Mouse (Mus musculus) adipocyte (in vitro differentiated cells): Measurements from ENCODE around the gene Tsen34.

Experiments used
- DNase-seq: peaks from one replicate; pipeline ENCODE4 v3.0.0-alpha.2; 2016; ENCODE audit warnings: low spot score

The Tsen34 gene

DNA sequence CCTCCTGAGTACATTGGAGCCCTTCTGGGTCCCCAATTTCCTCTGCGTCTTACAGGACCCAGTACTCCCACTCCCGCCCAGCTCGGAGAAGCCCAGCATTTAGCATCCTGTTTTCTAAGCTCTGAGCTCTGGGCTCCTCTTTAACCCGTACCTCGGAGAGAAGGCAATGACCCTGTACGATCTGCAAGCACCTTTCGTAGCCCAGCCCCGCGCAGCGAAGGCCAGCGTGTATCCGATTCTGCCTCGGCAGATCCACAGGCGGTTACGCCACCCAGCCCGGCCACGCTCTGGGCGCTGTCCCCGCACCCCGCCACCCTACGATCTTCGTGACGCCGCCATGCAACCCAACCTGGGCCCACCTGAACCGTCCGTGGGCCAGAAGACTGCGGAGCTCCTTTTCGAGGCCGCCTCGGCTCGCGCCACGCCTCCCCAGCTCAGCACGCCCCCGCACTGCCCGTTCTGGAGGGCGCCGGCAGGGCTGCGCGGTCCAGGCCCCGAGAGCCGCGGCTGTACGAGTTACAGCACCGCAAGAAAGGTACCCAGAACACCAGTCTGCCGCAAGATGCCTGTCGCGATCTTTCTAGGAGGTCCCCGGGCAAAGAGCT, at the start of gene Tsen34:
Gene Tsen34 (plus strand): TSS at position 482 of the 605 bp plus-strand sequence.
- DNase-seq, result no peak

DNA sequence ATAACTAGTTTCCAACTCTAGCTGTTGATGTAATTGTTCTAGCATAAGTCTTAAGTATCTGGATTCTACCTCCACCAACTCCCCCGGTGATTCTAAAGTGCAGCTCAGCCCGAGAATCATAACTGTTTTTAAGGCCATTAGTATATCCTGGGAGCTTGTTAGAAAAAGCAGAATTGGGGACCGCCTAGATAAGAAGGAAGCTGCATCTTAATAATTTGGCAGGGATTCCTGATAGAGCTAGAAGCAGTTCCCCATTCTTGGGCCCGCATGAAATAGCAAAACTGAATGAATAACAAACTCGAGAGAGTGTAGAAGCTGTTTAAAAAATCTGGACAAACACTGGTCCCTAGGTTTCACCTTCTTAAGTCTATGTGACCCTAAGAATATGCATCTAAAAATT, 49.3 kb upstream of the Tsen34 start:
- no peak for DNase-seq

DNA sequence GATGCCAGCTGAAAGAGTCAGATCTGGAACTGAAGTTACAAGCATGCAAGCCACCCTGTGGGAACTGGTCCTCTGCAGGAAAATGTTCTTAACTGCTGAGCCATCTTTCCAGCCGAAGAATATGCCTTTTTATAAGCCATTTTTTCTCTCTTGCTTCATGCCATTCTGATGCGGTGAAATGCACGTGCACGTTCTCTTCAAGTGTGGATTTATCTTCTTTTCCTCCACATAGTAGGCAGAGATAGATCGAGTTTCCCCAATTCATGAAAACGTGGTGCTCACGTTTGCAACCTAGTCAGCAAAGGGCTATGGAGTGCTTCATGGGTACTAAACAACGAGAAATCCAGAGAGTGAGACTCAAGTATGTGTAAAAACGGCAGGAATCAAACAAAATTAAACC, 48.8 kb upstream of the Tsen34 start:
- DNase-seq, result no peak

DNA sequence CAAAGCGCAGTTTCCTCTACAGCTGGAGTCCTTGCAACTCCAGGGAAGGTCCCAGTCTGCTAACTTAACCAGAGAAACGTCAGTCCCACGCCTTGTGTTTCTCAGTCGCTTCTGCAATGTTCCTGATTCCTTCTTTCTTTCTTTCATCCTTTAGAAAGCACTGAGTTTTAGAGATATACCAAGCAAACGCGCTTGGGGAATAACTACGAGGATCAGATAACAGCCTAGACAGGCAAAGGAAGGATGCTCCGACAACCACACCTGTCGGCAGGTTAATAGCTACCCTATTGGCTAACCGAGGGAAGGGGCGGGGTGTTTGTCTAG, 48.4 kb upstream of the Tsen34 start:
- no peak for DNase-seq

DNA sequence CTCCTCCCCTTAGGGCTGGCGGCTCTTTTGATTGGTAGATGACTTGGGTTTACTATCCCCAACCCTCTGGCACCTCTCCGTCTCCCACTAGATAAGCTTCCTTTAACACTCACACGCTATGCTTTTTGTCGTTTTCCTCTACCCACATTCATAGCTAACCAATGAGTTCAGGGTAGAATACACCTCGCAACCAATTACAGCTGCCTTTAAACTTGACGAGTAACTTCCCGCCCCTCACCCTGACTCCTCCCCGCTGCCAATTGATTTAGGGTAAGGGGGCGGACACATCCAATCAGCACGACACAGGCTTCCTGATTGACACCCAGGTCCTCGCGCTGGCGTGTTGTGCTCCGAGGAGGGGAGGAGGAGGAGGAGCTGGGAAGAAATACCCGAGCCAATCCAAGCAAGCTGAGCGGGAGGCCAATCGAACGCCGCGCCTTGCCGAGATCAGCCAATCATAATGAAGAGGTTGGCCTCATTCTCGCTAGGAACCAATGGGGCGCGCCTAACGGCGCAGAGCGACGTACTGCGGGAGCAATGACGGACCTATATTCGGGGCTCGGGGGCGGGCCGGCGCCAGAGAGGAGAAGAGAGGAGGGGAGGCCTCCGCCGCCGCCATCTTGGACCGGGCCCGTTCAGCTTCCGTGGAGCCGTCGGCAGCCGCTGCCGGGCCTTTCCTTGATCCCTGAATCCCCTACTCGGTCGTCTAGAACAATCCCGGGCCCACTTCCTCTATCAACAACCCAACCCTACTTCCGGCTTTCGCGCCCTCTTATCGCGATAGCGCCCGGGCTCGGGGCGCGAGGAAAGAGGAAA, 47.8 kb upstream of the Tsen34 start, which contains the start of gene Cnot3:
Gene Cnot3 (plus strand): TSS at position 597 of the 816 bp plus-strand sequence.
- peak; percentile 98 for DNase-seq

DNA sequence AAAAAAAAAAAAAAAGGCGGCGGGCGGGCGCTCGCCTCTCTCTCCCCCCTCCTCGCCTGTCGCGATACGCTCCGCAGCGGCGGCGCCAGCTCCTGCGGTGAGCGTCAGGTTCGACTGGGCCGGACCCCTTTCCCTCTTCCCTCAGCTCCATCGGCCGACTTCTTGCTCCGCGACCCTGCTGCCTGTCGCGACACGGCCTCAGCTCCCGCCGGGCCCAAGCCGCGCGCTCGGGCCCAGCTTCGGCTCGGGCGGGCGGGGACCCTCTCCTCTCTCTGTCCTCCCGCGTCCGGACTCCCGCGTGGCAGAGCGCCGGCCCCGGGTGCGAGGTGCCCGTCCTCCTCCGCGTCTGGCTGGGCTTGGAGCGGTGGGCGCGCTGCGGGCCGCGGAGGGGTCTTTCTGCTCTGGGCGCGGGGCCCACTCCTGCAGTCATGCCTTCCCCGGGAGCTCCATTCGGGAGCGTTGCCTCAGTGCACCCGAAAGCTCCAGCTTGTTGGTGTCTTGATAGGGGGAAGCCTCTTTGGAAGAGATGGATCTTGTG, 47.1 kb upstream of the Tsen34 start:
- DNase-seq, result no peak

DNA sequence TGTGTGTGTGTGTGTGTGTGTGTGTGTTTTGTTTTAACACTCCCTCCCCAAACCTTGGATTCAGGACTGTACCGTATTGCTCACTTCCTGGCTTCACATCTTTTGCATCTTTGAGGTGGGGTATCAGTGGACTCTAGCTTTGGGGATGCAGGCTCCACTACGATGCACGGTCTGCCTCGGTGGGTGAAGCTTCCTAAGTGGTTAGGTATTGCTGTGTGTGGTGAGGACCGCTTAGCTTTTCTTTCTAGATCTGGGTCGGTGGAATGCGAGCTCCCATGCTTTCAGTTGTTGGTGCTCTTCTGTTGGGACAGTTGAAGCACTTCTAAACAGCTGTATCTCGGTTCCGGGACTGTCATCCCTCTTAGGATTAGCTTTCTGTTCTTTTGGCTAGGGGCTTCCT, 46.5 kb upstream of the Tsen34 start:
- no peak for DNase-seq

DNA sequence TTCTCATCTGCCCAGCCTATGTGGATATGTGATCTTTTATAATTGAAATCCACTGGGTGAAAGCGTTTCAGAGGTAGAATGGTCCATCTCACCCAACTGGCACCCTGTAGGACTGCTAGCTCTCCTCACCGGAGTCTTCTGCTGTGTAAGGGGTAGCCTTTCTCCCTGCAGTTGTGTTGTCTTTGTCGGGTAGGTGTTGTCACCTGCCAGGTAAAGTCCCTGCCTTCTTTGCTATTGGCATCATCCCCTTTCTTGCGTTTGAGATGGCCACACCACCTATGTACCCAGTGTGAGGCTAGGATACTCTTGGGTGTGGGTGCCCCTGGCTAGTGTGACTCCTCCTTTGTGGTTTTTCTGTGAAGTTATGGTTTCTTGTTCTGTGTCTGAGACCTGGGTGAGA, 46.0 kb upstream of the Tsen34 start:
- no peak for DNase-seq

DNA sequence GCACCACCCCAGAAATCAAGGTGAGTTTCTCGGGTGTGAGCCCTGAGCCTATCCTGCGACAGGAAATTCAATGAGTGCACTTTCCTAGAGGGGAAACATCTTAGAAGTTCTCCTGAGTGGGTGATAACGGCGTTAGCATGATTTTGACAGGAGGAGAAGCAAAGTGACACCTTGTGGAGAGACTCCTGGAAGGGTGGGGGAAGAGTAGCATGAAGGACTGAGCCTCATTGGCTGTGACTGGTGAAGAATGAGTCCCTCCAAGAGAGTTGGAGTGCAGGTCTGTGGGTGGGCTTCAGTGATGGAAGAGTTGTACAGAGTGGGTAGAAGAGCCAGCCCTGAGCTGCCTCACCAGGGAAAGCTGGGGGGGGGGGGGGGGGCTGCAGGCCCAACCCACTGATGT, 35.7 kb upstream of the Tsen34 start:
- DNase-seq, result no peak

DNA sequence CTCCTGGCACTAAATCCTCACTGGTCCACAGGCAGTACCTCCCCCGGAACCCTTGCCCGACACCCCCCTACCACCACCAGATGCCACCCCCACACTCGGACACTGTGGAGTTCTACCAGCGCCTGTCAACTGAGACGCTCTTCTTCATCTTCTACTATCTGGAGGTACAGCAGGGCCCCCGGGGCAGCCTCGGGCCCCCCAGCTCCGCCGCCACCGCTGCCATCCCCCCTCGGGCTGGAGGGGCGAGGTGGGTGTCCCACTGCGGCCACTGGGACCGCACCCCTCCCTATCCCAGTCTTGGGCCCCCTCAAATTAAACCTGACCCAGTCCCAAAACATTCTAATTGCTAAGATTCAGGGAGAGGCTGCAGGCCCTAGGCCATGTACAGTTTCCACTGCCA, 34.1 kb upstream of the Tsen34 start:
- DNase-seq, result no peak

DNA sequence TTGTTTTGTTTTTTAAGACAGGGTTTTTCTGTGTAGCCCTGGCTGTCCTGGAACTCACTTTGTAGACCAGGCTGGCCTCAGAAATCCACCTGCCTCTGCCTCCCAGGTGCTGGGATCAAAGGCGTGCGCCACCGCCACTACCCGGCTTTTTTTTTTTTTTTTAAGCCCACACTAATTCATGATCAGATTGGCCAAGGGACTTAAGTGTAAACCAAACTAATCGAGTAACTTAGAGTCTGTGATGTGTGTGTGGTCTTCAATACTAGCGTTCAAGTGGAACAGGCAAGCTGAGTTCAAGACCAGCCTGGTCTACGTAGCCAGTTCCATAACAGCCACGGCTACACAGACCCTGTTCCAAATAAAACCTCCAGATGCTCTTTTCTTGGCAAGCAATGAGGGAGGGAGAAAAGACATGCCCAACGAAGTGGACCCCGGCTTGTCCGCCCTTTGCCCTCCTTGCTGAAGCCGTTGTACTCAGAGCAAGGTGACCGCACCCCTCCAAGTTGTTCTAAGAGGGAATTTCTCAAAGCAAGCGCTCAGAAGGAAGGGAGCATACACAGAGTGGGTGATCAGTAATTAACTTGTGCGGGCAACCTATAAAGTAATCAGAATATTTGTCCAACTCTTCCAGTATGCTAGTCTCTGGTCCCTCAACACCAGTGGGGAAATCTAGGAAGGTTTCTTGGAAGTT, 28.0 kb upstream of the Tsen34 start:
- DNase-seq, result no peak

DNA sequence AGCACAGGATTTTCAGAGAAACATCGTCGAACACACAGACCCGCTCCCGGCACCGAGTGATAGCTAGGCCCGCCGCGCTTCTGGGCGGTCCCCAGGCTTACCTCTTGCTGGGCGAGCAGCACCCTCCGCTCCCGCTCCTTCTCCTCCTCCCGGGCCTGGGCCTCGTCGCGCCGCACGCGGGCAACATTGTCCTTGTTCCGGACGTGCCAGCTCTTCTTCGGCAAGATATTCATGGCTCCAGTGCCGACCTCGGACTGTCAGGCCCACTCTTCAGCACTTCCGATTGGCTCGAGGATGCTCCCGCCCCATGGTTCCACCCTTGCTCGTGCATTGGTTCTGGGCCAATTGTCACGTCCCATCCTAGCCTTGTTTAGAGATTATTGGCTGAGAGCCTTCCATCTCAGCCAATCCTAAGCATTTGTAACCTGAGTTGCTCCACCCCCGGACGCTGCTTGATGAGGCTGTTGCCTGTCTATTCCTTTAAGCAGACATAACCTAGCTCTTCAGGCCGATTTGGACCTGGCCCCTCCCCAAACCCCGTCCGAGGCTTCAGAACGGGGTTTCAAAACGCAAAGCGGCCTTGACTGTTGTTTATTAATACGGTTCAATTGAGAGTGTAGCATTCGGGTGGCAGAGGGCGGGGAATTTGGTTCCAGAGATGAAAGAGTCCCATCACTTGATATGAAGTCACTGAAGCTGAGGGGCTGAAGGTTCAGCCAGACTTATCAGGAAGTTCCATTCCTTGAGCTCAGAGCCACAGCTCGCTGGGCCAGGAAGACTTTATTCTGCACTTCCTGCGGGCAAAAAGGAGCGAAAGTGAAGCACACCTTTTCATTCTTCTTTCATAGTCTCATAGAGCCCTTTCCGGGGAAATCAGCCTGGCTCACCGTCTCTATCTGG, 27.2 kb upstream of the Tsen34 start, which contains the start of gene Leng1:
Gene Leng1 (minus strand): TSS at position 626 of the 900 bp plus-strand sequence.
- peak; percentile 99 for DNase-seq

DNA sequence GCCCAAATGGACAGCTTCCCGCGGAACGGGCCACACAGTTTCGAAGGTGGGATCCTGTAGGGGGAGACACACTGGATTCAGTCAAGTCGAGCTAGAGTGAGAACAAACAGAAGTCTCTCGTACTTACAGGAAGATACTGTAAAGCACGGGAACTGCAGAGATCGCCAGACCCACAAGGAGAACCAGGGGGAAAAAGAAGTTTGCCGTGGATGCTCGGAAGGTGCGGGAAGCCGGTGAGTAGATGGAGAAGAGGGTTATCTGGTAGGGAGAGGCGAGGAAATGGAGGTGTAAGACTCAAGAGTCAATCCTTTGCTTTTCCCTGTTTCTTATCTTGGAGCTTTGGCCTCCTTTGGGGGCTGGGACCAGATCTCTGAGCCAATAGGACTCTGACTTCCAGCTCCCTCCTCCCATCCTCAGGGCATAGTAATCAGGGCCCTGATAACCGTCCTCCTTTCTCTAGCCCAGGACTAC, 25.7 kb upstream of the Tsen34 start:
- no peak for DNase-seq

DNA sequence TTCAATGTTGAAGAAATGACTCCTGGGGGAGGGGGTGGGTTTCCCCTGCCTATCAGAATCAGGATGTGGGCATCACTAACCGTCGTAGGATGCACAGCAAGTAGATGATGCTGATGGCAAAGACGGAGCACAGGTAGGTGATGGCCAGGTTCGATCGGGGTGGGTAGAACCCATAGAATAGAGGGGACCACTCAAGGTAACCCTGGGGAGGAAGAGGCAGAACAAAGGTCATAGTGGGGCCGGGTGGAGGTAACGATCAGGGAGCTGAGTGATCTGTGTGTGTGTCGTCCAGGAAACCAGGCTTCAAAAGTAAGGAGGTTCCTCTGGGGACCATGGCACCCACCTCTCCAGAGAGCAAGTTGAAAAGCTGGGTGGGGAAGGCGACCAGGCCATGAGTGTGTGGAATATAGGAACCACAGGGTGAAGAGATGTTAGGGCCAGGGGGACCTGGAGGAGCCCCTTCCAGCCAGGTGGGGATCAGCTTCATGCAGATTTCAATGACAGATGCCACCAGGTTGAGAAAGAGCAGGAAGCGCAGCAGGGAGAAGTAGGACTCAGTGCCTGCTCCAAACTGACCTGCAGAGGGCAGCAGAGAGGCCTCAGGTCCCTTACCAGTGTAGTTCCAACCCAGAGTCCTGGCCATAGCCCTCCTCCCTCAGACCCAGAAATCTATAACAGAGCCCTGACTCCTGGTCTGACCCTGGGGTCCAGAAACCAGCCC, 18.0 kb upstream of the Tsen34 start:
- DNase-seq, result peak; percentile 77

DNA sequence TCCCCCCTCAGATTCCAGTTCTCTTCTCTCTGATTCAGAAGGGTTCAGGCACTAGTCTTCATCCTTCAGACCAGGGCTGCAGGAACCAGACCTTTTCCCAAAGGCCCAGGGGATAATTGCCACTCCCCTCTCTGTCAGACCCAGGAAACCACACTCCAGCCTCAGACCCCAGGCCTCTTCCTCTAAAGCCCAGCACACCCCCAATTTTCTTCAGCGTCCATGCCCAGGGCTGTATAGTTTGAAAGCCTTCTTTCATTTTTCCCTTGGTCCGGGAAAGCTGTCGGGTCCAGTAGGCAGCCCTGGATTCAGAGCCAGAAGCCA, 17.5 kb upstream of the Tsen34 start:
- DNase-seq, result no peak

DNA sequence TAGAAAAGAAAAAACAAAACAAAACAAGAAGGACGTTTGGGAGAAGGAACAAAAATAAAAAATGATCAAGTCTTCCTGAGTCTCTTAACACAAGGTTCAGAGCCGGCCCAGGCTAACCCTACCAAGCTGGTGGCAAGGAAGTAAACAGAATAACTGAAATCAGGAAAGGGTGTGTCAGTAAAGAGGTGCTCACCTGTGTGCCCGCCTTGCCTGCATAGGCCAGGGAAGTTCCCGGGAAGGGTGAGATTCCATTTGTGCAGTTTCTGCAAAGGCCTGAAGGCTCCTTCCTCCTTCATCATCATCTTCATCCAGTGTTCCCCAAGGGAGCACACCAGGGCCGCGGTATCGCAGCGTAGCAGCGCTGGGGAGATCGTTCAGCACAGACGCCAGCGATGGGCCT, 16.3 kb upstream of the Tsen34 start:
- no peak for DNase-seq

DNA sequence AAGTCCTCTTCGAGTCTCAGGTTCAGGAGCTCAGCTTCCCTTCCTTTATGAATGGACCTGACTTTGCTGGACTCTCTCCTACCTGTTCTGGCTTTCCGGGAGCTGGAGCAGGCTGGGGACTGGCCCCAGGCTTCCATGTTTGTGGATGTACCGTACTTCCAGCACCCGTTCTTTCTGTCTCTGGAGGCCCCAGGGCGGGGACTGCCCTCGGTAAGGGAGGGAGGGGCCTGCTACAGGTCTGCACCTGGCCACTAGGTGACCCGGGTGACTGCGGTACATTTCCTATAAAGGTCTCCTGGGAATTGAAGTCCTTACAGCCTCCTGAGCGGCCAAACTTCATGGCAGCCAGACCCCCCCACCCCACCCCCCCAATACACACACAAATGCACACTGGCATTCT, 15.3 kb upstream of the Tsen34 start, which contains the start of gene Tmc4:
Gene Tmc4 (minus strand): TSS at position 212 of the 400 bp plus-strand sequence.
- no peak for DNase-seq

DNA sequence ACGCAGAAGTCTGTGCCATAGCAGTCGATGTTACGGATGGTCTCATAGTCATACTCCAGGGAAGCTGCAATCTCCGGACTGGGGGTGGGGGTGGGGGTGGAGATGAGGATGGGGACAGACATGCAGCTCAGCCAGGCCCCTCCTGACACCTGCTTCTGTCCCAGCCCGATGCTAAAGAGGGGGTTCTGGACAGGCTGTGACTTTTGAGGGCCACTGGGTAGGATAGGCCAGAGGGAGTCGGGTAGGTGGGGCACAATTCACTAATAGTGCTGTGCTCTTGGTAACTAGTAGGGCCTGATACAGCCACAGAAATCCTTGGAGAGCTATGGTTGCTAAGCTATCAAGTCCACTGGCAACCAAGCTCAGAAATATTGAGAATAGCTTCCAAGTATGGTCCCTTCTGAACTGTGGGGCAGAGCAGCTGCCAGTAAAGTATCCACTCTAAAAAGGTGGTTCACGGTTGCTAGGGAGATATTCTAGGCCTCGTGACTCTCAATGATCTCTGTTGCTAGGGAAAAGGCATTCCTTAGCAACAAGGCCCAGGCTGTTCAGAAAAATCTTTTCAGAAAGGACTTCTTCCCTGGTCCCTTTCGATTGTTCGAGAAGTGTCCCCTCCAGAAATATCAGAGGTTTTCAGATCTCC, 8.6 kb upstream of the Tsen34 start:
- no peak for DNase-seq

DNA sequence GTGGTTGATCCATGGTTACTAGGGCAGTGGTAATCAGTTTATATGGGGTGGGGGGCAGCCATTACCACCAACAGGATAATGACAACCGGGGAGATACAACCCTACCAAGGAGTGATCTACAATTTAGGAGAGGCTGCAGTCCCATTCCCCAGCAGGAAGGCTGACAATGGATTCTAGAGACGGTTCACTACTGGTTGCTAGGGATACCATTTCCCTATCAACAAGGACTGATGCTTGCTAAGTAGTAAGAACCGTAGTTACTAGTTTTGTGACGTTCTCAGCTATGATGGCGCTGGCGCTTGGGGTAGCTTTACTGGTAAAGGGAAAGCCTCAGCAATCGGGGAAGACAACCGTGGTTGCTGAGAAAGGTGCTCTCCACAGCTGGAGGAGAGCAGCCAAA, 8.0 kb upstream of the Tsen34 start:
- no peak for DNase-seq

DNA sequence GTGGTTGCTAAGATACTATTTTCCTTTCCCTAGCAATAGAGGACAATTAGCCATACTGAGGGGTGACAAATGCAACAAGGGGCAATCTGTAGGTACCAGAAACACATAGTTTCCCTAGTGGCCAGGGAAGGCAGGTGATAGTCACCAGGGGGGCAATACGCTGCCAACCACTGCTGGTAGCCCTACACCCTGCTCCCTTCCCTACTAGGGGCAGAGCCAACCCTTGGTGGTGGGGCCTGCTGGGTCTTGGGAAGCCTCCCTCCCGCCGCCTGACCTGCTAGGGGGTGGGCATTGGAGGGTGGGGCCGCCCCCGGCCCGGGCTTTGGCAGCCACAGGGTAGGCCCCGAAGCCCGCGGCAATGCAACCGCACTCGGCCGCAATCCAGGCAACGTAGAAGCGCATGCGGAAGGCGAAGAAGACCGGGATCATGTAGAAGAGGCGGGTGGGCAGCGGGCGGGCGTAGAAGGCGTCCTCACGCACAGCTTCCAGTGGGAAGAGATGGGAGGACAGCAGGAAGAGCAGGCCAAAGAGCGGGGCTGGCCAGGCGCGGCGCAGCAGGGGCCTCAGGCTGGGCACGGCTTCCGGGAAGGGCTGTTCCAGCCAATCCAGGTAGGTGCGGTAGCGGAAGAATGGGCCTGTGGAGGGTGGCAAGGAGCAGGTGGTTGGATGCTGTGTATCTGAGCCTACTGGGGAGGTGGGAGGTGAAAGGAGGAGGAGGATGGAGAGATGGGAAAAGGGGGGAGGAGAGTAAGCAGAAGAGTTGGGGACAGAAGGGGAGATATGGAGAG, 7.1 kb upstream of the Tsen34 start:
- no peak for DNase-seq
